Mouse (Mus musculus) forebrain, embryonic 11.5 days (tissue): ENCODE measurements at regions not wholly inside any gene's neighbourhood (a gene's known extent, or its start where the extent isn't known, plus 50 kb on each side); places are given as distances from the start of the nearest gene placed in this dataset.

Source experiments
- ATAC-seq: fragments of 200-750 bp; cut with Nextera tagmentation; replicated peaks from 2 replicates; pipeline ENCODE4 v1.8.0; 2017; ENCODE audit warnings: moderate TSS enrichment; ENCODE audit not compliant: low FRiP score
- DNase-seq: peaks from one replicate; pipeline ENCODE4 v3.0.0-alpha.2; 2017; ENCODE audit warnings: low spot score
- H3K27ac ChIP-seq: fragments of 300-500 bp; sonication (generic); 2 replicates; pipeline ENCODE4 v1.5.1; 2014; ENCODE audit warnings: low read depth, low read length
- H3K27me3 ChIP-seq: fragments of 300-500 bp; sonication (generic); 2 replicates; pipeline ENCODE4 v1.6.1; 2014; ENCODE audit warnings: mild to moderate bottlenecking, low read length, mixed read lengths; ENCODE audit not compliant: control insufficient read depth, insufficient read depth
- H3K36me3 ChIP-seq: fragments of 300-500 bp; sonication (generic); 2 replicates; pipeline ENCODE4 v1.6.1; 2014; ENCODE audit warnings: mild to moderate bottlenecking, low read length, moderate library complexity, mixed read lengths; ENCODE audit not compliant: control insufficient read depth, insufficient read depth
- H3K4me1 ChIP-seq: fragments of 300-500 bp; sonication (generic); replicated peaks from 2 replicates; pipeline ENCODE4 v1.6.1; 2014; ENCODE audit warnings: low read length, mixed read lengths; ENCODE audit not compliant: control insufficient read depth, insufficient read depth
- H3K4me2 ChIP-seq: fragments of 300-500 bp; sonication (generic); 2 replicates; pipeline ENCODE4 v1.6.1; 2014; ENCODE audit warnings: low read depth, mild to moderate bottlenecking, low read length, moderate library complexity, mixed read lengths; ENCODE audit not compliant: severe bottlenecking
- H3K4me3 ChIP-seq: fragments of 300-500 bp; sonication (generic); 2 replicates; pipeline ENCODE4 v1.5.1; 2014; ENCODE audit warnings: low read depth, low read length
- H3K9ac ChIP-seq: fragments of 300-500 bp; sonication (generic); 2 replicates; pipeline ENCODE4 v1.6.1; 2014; ENCODE audit warnings: low read length
- H3K9me3 ChIP-seq: fragments of 300-500 bp; sonication (generic); 2 replicates; pipeline ENCODE4 v1.6.1; 2016; ENCODE audit warnings: low read length, mixed read lengths; ENCODE audit not compliant: control insufficient read depth
- WGBS: fragments of 180-500 bp; shearing (Covaris S2); extraction: QIAGEN DNeasy Blood & Tissue Kit; methylation state at CpG from one replicate; pipeline ENCODE4 v1.1.7; 2014; 5-methylcytosine and 5-hydroxymethylcytosine counted together

DNA sequence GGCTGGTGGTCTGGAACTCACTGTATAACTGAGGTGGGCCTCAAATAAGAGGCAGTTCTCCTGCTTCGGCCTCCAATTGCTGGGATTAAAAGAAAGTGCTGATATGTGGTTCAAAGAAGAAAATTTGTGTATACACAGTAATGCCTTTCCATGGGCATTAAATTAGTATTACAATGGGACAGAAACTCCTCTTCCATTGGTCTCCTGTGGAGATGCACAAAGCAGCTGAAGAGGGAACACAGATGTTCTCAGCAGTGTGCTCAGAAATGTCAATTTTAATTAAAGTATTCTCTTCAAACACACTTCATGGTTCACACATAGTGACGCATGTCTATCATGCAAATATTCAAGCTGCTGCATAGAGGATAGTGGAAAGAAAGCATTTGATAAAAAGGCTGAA lies 56.4 kb upstream of the Otx2 start:
- no peak overlapping the region for H3K27ac ChIP-seq
- H3K27me3 ChIP-seq = no peaks in the 10 kb centered on the region
- H3K9ac ChIP-seq = no peak overlapping the region
- H3K9me3 ChIP-seq = no peaks in the 10 kb centered on the region
- no peaks in the 10 kb centered on the region for H3K36me3 ChIP-seq
- no peak for ATAC-seq
- no peak overlapping the region for H3K4me3 ChIP-seq
- DNase-seq = no peak
- 67% methylated on average over 2 of the region's 2 CpGs for WGBS
- no peaks in the 10 kb centered on the region for H3K4me1 ChIP-seq
- no peak overlapping the region for H3K4me2 ChIP-seq
